Mouse (Mus musculus) neural tube, embryonic 11.5 days (tissue): ENCODE measurements around the gene Zfp84. TPM values are rescaled to one million over a fixed set of nuclear protein-coding genes. Genes with fewer than 3 reads are reported as not detected.

ENCODE experiments used
- ATAC-seq: fragments of 200-750 bp; cut with Nextera tagmentation; 2 replicates; pipeline ENCODE4 v1.8.0; 2017; ENCODE audit warnings: moderate number of reproducible peaks, mild to moderate bottlenecking, moderate TSS enrichment, moderate library complexity; ENCODE audit not compliant: insufficient read depth, low FRiP score, low TSS enrichment
- DNase-seq: peaks from one replicate; pipeline ENCODE4 v3.0.0-alpha.2; 2015; ENCODE audit warnings: low spot score
- H3K27ac ChIP-seq: fragments of 300-500 bp; sonication (generic); 2 replicates; pipeline ENCODE4 v1.5.1; 2014; ENCODE audit warnings: low read depth, mild to moderate bottlenecking, low read length
- H3K27me3 ChIP-seq: fragments of 300-500 bp; sonication (generic); 2 replicates; pipeline ENCODE4 v1.6.1; 2014; ENCODE audit warnings: mild to moderate bottlenecking, low read length, mixed read lengths; ENCODE audit not compliant: control insufficient read depth, insufficient read depth
- H3K36me3 ChIP-seq: fragments of 300-500 bp; sonication (generic); 2 replicates; pipeline ENCODE4 v1.6.1; 2014; ENCODE audit warnings: mild to moderate bottlenecking, low read length, moderate library complexity, mixed read lengths; ENCODE audit not compliant: control insufficient read depth, insufficient read depth
- H3K4me1 ChIP-seq: fragments of 300-500 bp; sonication (generic); 2 replicates; pipeline ENCODE4 v1.6.1; 2014; ENCODE audit warnings: low read length, mixed read lengths; ENCODE audit not compliant: control insufficient read depth, insufficient read depth
- H3K4me2 ChIP-seq: fragments of 300-500 bp; sonication (generic); 2 replicates; pipeline ENCODE4 v1.6.1; 2014; ENCODE audit warnings: low read depth, mild to moderate bottlenecking, moderate library complexity
- H3K4me3 ChIP-seq: fragments of 300-500 bp; sonication (generic); 2 replicates; pipeline ENCODE4 v1.5.1; 2014; ENCODE audit warnings: low read depth, low read length
- H3K9ac ChIP-seq: fragments of 300-500 bp; sonication (generic); 2 replicates; pipeline ENCODE4 v1.6.1; 2014; ENCODE audit warnings: mild to moderate bottlenecking, low read length
- H3K9me3 ChIP-seq: fragments of 300-500 bp; sonication (generic); 2 replicates; pipeline ENCODE4 v1.6.1; 2016; ENCODE audit warnings: low read length; ENCODE audit not compliant: control insufficient read depth
- WGBS: fragments of 180-500 bp; shearing (Covaris S2); extraction: QIAGEN DNeasy Blood & Tissue Kit; methylation state at CpG from one replicate; pipeline ENCODE4 v1.1.7; 2014; 5-methylcytosine and 5-hydroxymethylcytosine counted together
- polyA plus RNA-seq: library from polyadenylated mRNA; unstranded; fragments of >200 nt; fragmentation: Nextera tagmentation; extraction: Ambion mirVana; gene quantifications from 2 replicates; pipeline ENCODE4 v1.2.1, GENCODE M21; 2014

Gene Zfp84
- polyA plus RNA-seq, 1 experiment from 2014 or later, result 19.4 TPM

GRCm38 (mm10) chr7:29807046-29807445, 38.7 kb downstream of the Zfp84 start:
- 87% methylated on average over 5 of the region's 5 CpGs for WGBS
- no peak overlapping the region for H3K4me3 ChIP-seq
- H3K36me3 ChIP-seq, result no peaks in the 10 kb centered on the region
- no peak overlapping the region for H3K9ac ChIP-seq
- no peak overlapping the region for H3K27ac ChIP-seq
- H3K4me1 ChIP-seq, result no peaks in the 10 kb centered on the region
- H3K9me3 ChIP-seq, result no peaks in the 10 kb centered on the region
- H3K4me2 ChIP-seq, result no peak overlapping the region
- DNase-seq (no peak), ATAC-seq (no peak)
- H3K27me3 ChIP-seq, result no peaks in the 10 kb centered on the region

- Histone ChIP-seq H3K4me2 (no peak overlapping the region), H3K36me3 (no peaks in the 10 kb centered on the region), H3K4me3 (no peak overlapping the region), H3K9me3 (no peaks in the 10 kb centered on the region), H3K9ac (no peak overlapping the region), H3K4me1 (peaks cover 11% of the 10 kb centered on the region), H3K27me3 (no peaks in the 10 kb centered on the region), H3K27ac (no peak overlapping the region)
- ATAC-seq, result no peak
- DNase-seq, result no peak
- WGBS, result 90% methylated on average over 1 of the region's 1 CpGs
These were observed 43.9 kb downstream of the Zfp84 start for GRCm38 (mm10) chr7:29812244-29812643.

- no peaks in the 10 kb centered on the region for H3K27me3 ChIP-seq
- no peaks in the 10 kb centered on the region for H3K9me3 ChIP-seq
- DNase-seq (no peak), ATAC-seq (no peak)
- peaks cover 15% of the 10 kb centered on the region for H3K4me1 ChIP-seq
- peak overlapping the region; percentile 61 for H3K4me2 ChIP-seq
- no peak overlapping the region for H3K4me3 ChIP-seq
- 88% methylated on average over 2 of the region's 2 CpGs for WGBS
- H3K9ac ChIP-seq, result no peak overlapping the region
- no peaks in the 10 kb centered on the region for H3K36me3 ChIP-seq
- no peak overlapping the region for H3K27ac ChIP-seq
These were observed 46.0 kb downstream of the Zfp84 start for GRCm38 (mm10) chr7:29814381-29814780.

GRCm38 (mm10) chr7:29815061-29815784, 46.9 kb downstream of the Zfp84 start:
- Histone ChIP-seq H3K4me3 (peak overlapping the region; percentile 65), H3K4me1 (peaks cover 16% of the 10 kb centered on the region), H3K9me3 (no peaks in the 10 kb centered on the region), H3K27me3 (no peaks in the 10 kb centered on the region), H3K9ac (peak overlapping the region; percentile 70), H3K36me3 (no peaks in the 10 kb centered on the region), H3K4me2 (peak overlapping the region; percentile 61), H3K27ac (no peak overlapping the region)
- DNase-seq (no peak), ATAC-seq (peak; percentile 54; the same call in 1 of the 2 replicates)
- WGBS, result 6% methylated on average over 12 of the region's 12 CpGs

- peak; percentile 90 for DNase-seq
- Histone ChIP-seq H3K4me1 (peaks cover 16% of the 10 kb centered on the region), H3K9ac (peak within 1 kb of the TSS; percentile 70), H3K4me3 (peak within 1 kb of the TSS; percentile 65), H3K9me3 (no peaks in the 10 kb centered on the region), H3K4me2 (peak within 1 kb of the TSS; percentile 63), H3K36me3 (no peaks in the 10 kb centered on the region), H3K27ac (peak within 1 kb of the TSS; percentile 61; the same call in 1 of the 2 replicates), H3K27me3 (no peaks in the 10 kb centered on the region)
- whole genome bisulfite sequencing, result under 1% methylated on average over 26 of the region's 26 CpGs
- ATAC-seq, result peak; percentile 94
These were observed 47.6 kb downstream of the Zfp84 start, which contains the start of gene Zfp790 for GRCm38 (mm10) chr7:29815910-29816429. Gene Zfp790 (plus strand): TSS chr7:29816114.

- ATAC-seq, result peak; percentile 56
- Histone ChIP-seq H3K4me3 (peak overlapping the region; percentile 45), H3K27ac (no peak overlapping the region), H3K27me3 (no peaks in the 10 kb centered on the region), H3K9me3 (no peaks in the 10 kb centered on the region), H3K4me1 (peaks cover 16% of the 10 kb centered on the region), H3K4me2 (peak overlapping the region; percentile 74), H3K9ac (peak overlapping the region; percentile 48), H3K36me3 (peaks cover 7% of the 10 kb centered on the region; the same call in 1 of the 2 replicates)
- DNase-seq, result peak; percentile 76
- WGBS, result 4% methylated on average over 12 of the region's 12 CpGs
These were observed 50.4 kb downstream of the Zfp84 start for GRCm38 (mm10) chr7:29818619-29819254.

- H3K36me3 ChIP-seq, result peaks cover 34% of the 10 kb centered on the region
- no peak overlapping the region for H3K4me2 ChIP-seq
- H3K27ac ChIP-seq, result no peak overlapping the region
- H3K27me3 ChIP-seq, result no peaks in the 10 kb centered on the region
- no peak overlapping the region for H3K4me3 ChIP-seq
- no peak for ATAC-seq
- H3K9ac ChIP-seq, result no peak overlapping the region
- H3K9me3 ChIP-seq, result no peaks in the 10 kb centered on the region
- H3K4me1 ChIP-seq, result no peaks in the 10 kb centered on the region
- 97% methylated on average over 12 of the region's 12 CpGs for WGBS
- no peak for DNase-seq
These were observed 59.6 kb downstream of the Zfp84 start for GRCm38 (mm10) chr7:29828001-29828400.
